Mouse (Mus musculus) spleen, adult 12 weeks (tissue): ENCODE measurements around the gene Ntng2.

Experiments
- DNase-seq: peaks from one replicate; pipeline ENCODE4 v3.0.0; 2022; ENCODE audit warnings: low spot score

Ntng2 gene

GRCm38 (mm10) chr2:29235811-29236210, 17.0 kb downstream of the Ntng2 start:
- no peak for DNase-seq

- no peak for DNase-seq
These were observed 17.8 kb downstream of the Ntng2 start for GRCm38 (mm10) chr2:29235026-29235425.

- no peak for DNase-seq
These were observed 18.8 kb downstream of the Ntng2 start for GRCm38 (mm10) chr2:29234002-29234401.

GRCm38 (mm10) chr2:29230191-29230835, 22.5 kb downstream of the Ntng2 start:
- DNase-seq = no peak

DNA sequence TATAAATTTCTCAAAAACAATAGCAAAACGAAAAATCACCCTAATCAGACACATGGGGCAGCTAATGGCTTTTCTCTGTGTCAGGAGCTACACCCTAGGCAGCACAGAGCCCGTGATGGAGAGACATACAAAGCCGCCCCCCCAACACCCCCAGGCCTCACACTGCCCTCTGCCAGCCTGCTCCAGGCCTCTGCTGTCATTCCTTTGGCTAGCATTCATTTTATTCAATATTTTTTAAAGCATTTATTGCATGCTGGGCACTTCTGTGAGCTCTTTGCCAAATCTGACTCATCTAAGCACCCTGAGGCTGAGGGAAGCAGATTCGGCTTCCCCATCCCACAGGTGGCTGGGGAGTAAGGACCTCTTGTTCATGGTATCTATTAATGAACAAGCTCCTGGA, 26.1 kb downstream of the Ntng2 start:
- DNase-seq = no peak

GRCm38 (mm10) chr2:29223591-29224262, 29.1 kb downstream of the Ntng2 start:
- DNase-seq = no peak

- DNase-seq = no peak
These were observed 30.5 kb downstream of the Ntng2 start for GRCm38 (mm10) chr2:29222302-29222701.

GRCm38 (mm10) chr2:29218831-29219230, 34.0 kb downstream of the Ntng2 start:
- DNase-seq = no peak

GRCm38 (mm10) chr2:29217897-29218296, 34.9 kb downstream of the Ntng2 start:
- no peak for DNase-seq

- DNase-seq = no peak
These were observed 35.8 kb downstream of the Ntng2 start for GRCm38 (mm10) chr2:29217042-29217441.

DNA sequence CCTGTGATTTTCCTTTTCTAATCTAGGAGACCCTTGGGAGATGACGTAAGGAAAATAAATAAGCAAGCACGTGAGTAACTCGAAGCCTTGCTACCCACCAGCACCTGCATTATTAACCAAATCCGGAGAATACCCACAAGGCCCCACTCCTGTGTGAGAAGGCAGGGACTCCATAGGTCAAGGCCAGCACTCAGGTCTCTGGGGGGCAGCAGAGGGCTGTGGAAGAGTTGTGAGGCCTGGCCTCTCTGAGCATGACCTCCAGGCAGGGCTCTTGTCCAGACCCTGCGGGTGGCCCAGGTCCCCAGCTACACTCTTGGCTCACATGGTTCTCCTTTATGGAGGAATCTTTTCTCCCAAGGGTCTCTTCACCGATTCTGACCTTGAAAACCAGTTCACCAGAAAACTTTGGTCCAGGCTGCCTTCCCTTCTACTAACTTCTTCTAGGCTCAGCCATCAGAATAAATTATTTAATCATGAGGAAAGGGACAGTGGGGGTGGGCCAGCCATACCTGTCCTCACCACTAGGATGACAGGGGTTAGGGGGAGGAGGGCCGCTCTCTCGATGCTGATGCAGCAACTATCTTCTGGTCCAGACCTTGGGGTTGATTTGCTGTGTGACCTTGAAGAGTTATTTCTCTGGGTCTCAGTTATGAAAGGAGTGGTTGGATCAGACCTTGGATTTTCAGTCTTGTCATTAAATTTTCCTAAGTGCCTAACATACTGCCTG, 36.4 kb downstream of the Ntng2 start:
- DNase-seq = no peak

GRCm38 (mm10) chr2:29206156-29206555, 46.6 kb downstream of the Ntng2 start:
- no peak for DNase-seq

DNA sequence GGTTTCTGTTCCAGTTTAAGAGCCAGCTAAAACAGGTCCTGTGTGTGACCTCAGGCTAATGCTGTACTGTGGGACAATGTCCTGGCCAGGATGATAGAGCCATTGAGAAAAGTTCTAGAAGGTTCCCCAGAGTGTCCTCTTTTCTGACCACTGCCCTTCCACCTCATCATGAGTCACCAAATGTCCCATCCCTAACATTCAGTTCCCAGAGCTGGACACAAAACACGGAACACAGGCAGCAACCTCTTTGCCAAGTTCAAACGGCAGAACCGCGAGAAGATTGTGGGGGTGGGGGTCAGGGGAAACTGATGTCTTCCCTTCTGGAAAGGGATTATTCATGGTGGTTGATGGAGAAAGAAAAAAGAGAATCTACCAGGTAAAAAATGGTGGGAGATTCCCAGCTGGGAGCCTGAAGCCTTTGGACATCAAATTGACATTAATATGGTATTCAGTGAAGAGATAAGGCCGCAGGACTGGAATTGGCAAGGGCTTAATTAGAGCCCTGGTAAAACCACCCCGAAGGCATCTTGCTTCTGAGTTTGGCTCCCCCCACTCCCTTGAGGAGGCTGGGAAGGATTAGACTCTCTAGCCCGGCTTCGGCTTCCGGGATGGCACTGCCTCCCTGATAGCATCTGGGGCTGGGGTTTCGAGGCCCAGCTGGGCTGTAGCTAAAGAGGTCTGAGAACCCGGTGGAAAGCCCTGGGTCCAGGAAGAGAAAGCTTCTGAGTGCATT, 51.4 kb downstream of the Ntng2 start:
- no peak for DNase-seq

- peak; percentile 24 for DNase-seq
These were observed 52.9 kb downstream of the Ntng2 start for GRCm38 (mm10) chr2:29199909-29200308.

DNA sequence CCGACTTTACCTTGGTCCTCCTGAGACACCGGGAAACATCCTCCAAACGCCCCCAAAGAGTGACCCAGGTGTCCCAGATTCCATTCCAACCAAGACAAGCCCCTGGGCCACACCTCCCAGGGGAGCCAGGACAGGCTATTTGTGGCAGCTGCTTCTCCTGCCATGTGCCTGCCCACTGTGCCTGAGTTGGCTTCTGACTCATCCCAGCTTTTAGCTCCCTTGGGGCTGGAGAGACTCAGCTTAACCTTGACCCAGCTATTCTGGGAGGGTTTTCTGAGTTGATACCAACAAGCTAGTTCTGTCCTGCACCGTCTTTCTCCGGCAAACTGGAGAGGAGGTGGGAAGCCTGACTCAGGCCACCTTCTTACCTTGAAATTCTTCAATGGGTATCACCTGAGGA, 54.4 kb downstream of the Ntng2 start:
- no peak for DNase-seq

GRCm38 (mm10) chr2:29196844-29197243, 56.0 kb downstream of the Ntng2 start:
- DNase-seq = no peak

GRCm38 (mm10) chr2:29194547-29195463, 58.0 kb downstream of the Ntng2 start:
- peak; percentile 70 for DNase-seq

DNA sequence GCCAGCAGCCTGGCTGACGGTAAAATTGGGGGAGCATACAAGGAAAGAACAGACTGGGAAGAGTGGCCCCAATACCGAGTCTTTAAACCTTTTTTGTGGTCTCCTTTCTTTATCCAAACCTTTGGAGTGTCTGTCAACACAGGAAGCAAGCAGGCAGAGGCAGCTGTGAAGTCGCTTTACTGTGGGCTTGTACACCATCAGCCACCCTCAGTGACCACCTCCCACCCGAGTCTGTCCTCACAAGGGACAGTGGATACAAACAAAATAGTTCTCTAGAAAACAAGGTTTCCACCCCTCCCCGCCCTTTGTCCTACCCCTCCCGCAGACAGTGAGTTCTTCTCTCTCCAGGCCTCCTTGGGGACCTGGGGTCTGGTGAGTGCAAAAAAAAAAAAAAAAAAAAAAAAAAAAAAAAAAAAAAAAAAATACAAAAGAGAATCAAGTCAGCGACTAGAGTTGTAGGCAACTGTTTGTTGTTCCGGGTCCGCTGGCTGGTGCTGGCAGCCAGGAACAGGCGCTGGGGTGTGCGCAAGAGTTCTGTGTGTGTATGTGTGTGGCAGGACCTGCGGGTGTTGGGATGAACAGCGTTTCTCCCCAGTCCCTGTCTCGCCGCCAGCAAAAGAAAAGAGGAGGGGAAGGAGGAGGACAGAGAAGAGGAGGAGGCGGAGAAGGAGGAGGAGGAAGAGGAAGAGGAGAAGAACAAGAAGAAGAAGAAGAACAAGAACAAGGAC, 58.8 kb downstream of the Ntng2 start:
- no peak for DNase-seq

- no peak for DNase-seq
These were observed 60.1 kb downstream of the Ntng2 start for GRCm38 (mm10) chr2:29192629-29193278.
